Mouse (Mus musculus) hindbrain, embryonic 13.5 days (tissue): ENCODE results near the gene Colgalt2. TPM values are rescaled to one million over a fixed set of nuclear protein-coding genes. Genes with fewer than 3 reads are reported as not detected.
A peak's percentile ranks its signal among the peaks of the same experiment; 100 is the strongest.

ENCODE experiments used
- ATAC-seq: fragments of 200-750 bp; cut with Nextera tagmentation; 2 replicates; pipeline ENCODE4 v1.8.0; 2017; ENCODE audit warnings: moderate TSS enrichment; ENCODE audit not compliant: low FRiP score
- H3K27ac ChIP-seq: fragments of 300-500 bp; sonication (generic); 2 replicates; pipeline ENCODE4 v1.5.1; 2015; ENCODE audit warnings: inconsistent platforms, mild to moderate bottlenecking, moderate library complexity
- H3K27me3 ChIP-seq: fragments of 300-500 bp; sonication (generic); 2 replicates; pipeline ENCODE4 v1.6.1; 2015; ENCODE audit warnings: mild to moderate bottlenecking, inconsistent platforms
- H3K36me3 ChIP-seq: fragments of 300-500 bp; sonication (generic); 2 replicates; pipeline ENCODE4 v1.6.1; 2015; ENCODE audit warnings: mild to moderate bottlenecking, inconsistent platforms
- H3K4me1 ChIP-seq: fragments of 300-500 bp; sonication (generic); replicated peaks from 2 replicates; pipeline ENCODE4 v1.6.1; 2015; ENCODE audit warnings: inconsistent platforms
- H3K4me2 ChIP-seq: fragments of 300-500 bp; sonication (generic); 2 replicates; pipeline ENCODE4 v1.6.1; 2015; ENCODE audit warnings: inconsistent platforms, mild to moderate bottlenecking, moderate library complexity
- H3K4me3 ChIP-seq: fragments of 300-500 bp; sonication (generic); 2 replicates; pipeline ENCODE4 v1.5.1; 2015; ENCODE audit warnings: mild to moderate bottlenecking, inconsistent platforms
- H3K9ac ChIP-seq: fragments of 300-500 bp; sonication (generic); 2 replicates; pipeline ENCODE4 v1.6.1; 2015; ENCODE audit warnings: mild to moderate bottlenecking, inconsistent platforms
- H3K9me3 ChIP-seq: fragments of 300-500 bp; sonication (generic); 2 replicates; pipeline ENCODE4 v1.6.1; 2016; ENCODE audit warnings: inconsistent platforms
- WGBS: fragments of 180-500 bp; shearing (Covaris S2); methylation state at CpG from one replicate; pipeline ENCODE4 v1.1.7; 2015; 5-methylcytosine and 5-hydroxymethylcytosine counted together
- polyA plus RNA-seq: library from polyadenylated mRNA; unstranded; fragments of >200 nt; fragmentation: Nextera tagmentation; extraction: Ambion mirVana; gene quantifications from 2 replicates; pipeline ENCODE4 v1.2.1, GENCODE M21; 2015

The Colgalt2 gene
- polyA plus RNA-seq, 1 experiment from 2014 or later: 2.5 TPM

GRCm38 (mm10) chr1:152550544-152550943 lies 150.9 kb downstream of the Colgalt2 start:
- Histone ChIP-seq H3K4me1 (no peaks in the 10 kb centered on the region), H3K27me3 (no peaks in the 10 kb centered on the region), H3K36me3 (peaks cover 21% of the 10 kb centered on the region), H3K9ac (no peak overlapping the region), H3K9me3 (no peaks in the 10 kb centered on the region), H3K27ac (no peak overlapping the region), H3K4me3 (no peak overlapping the region), H3K4me2 (no peak overlapping the region)
- WGBS: 81% methylated on average over 2 of the region's 2 CpGs
- ATAC-seq: no peak

- ATAC-seq: no peak
- no peak overlapping the region for H3K9ac ChIP-seq
- H3K9me3 ChIP-seq: no peaks in the 10 kb centered on the region
- H3K4me2 ChIP-seq: no peak overlapping the region
- H3K4me1 ChIP-seq: peaks cover 4% of the 10 kb centered on the region
- no peak overlapping the region for H3K27ac ChIP-seq
- 86% methylated on average over 3 of the region's 3 CpGs for WGBS
- H3K27me3 ChIP-seq: no peaks in the 10 kb centered on the region
- peaks cover 18% of the 10 kb centered on the region for H3K36me3 ChIP-seq
- H3K4me3 ChIP-seq: no peak overlapping the region
Observed at GRCm38 (mm10) chr1:152550973-152551372, 151.3 kb downstream of the Colgalt2 start.

- H3K9me3 ChIP-seq: no peaks in the 10 kb centered on the region
- 86% methylated on average over 15 of the region's 15 CpGs for WGBS
Observed at GRCm38 (mm10) chr1:152553912-152554547, 154.4 kb downstream of the Colgalt2 start.

GRCm38 (mm10) chr1:152555944-152556573 lies 156.4 kb downstream of the Colgalt2 start:
- H3K4me1 ChIP-seq: peaks cover 23% of the 10 kb centered on the region
- peak overlapping the region; percentile 4; the same call in 1 of the 2 replicates for H3K4me2 ChIP-seq
- no peaks in the 10 kb centered on the region for H3K9me3 ChIP-seq
- no peaks in the 10 kb centered on the region for H3K27me3 ChIP-seq
- no peak overlapping the region for H3K4me3 ChIP-seq
- H3K9ac ChIP-seq: no peak overlapping the region
- peak; percentile 89 for ATAC-seq
- peaks cover 8% of the 10 kb centered on the region for H3K36me3 ChIP-seq
- peak overlapping the region; percentile 70 for H3K27ac ChIP-seq
- WGBS: 11% methylated on average over 7 of the region's 7 CpGs

More at GRCm38 (mm10) chr1:152553912-152554547, 154.4 kb downstream of the Colgalt2 start:
- no peaks in the 10 kb centered on the region for H3K27me3 ChIP-seq
- H3K4me2 ChIP-seq: no peak overlapping the region
- H3K4me3 ChIP-seq: no peak overlapping the region
- peaks cover 19% of the 10 kb centered on the region for H3K4me1 ChIP-seq
- no peak for ATAC-seq
- no peak overlapping the region for H3K9ac ChIP-seq
- H3K36me3 ChIP-seq: peaks cover 8% of the 10 kb centered on the region
- H3K27ac ChIP-seq: no peak overlapping the region

GRCm38 (mm10) chr1:152556576-152557281 lies 157.1 kb downstream of the Colgalt2 start:
- H3K4me2 ChIP-seq: peak overlapping the region; percentile 4; the same call in 1 of the 2 replicates
- H3K9ac ChIP-seq: no peak overlapping the region
- no peaks in the 10 kb centered on the region for H3K27me3 ChIP-seq
- peaks cover 7% of the 10 kb centered on the region for H3K36me3 ChIP-seq
- no peak overlapping the region for H3K4me3 ChIP-seq
- peaks cover 28% of the 10 kb centered on the region for H3K4me1 ChIP-seq
- WGBS: 39% methylated on average over 14 of the region's 14 CpGs
- H3K27ac ChIP-seq: peak overlapping the region; percentile 70
- ATAC-seq: peak; percentile 70
- H3K9me3 ChIP-seq: no peaks in the 10 kb centered on the region

Other genes with a start within 250 kb of the Colgalt2 start
- 26.7 and 31.0 TPM in 2 replicates for gene Tsen15, start 13.1 kb upstream of the Colgalt2 start, polyA plus RNA-seq